Mouse (Mus musculus) neural tube, embryonic 13.5 days (tissue): ENCODE results near the gene Olfr1458. TPM values are rescaled to one million over a fixed set of nuclear protein-coding genes. Genes with fewer than 3 reads are reported as not detected.

Source experiments
- ATAC-seq: fragments of 200-750 bp; cut with Nextera tagmentation; 2 replicates; pipeline ENCODE4 v1.8.0; 2017; ENCODE audit warnings: low read depth, mild to moderate bottlenecking, moderate TSS enrichment, moderate library complexity
- H3K27ac ChIP-seq: fragments of 300-500 bp; sonication (generic); replicated peaks from 2 replicates; pipeline ENCODE4 v1.5.1; 2015; ENCODE audit warnings: moderate library complexity, mild to moderate bottlenecking, inconsistent platforms
- H3K27me3 ChIP-seq: fragments of 300-500 bp; sonication (generic); 2 replicates; pipeline ENCODE4 v1.6.1; 2015; ENCODE audit warnings: mild to moderate bottlenecking, inconsistent platforms
- H3K36me3 ChIP-seq: fragments of 300-500 bp; sonication (generic); 2 replicates; pipeline ENCODE4 v1.6.1; 2015; ENCODE audit warnings: mild to moderate bottlenecking, inconsistent platforms
- H3K4me1 ChIP-seq: fragments of 300-500 bp; sonication (generic); replicated peaks from 2 replicates; pipeline ENCODE4 v1.6.1; 2015; ENCODE audit warnings: inconsistent platforms
- H3K4me2 ChIP-seq: fragments of 300-500 bp; sonication (generic); 2 replicates; pipeline ENCODE4 v1.6.1; 2015; ENCODE audit warnings: inconsistent platforms, mild to moderate bottlenecking, moderate library complexity
- H3K4me3 ChIP-seq: fragments of 300-500 bp; sonication (generic); 2 replicates; pipeline ENCODE4 v1.5.1; 2015; ENCODE audit warnings: mild to moderate bottlenecking, inconsistent platforms
- H3K9ac ChIP-seq: fragments of 300-500 bp; sonication (generic); 2 replicates; pipeline ENCODE4 v1.6.1; 2015; ENCODE audit warnings: moderate library complexity, mild to moderate bottlenecking, inconsistent platforms
- H3K9me3 ChIP-seq: fragments of 300-500 bp; sonication (generic); 2 replicates; pipeline ENCODE4 v1.6.1; 2016; ENCODE audit warnings: inconsistent platforms
- WGBS: fragments of 180-500 bp; shearing (Covaris S2); methylation state at CpG from one replicate; pipeline ENCODE4 v1.1.7; 2015; 5-methylcytosine and 5-hydroxymethylcytosine counted together
- polyA plus RNA-seq: library from polyadenylated mRNA; unstranded; fragments of >200 nt; fragmentation: Nextera tagmentation; extraction: Ambion mirVana; gene quantifications from 2 replicates; pipeline ENCODE4 v1.2.1, GENCODE M21; 2015

Olfr1458 gene
- polyA plus RNA-seq = not detected in 2 replicates

GRCm38 (mm10) chr19:13106675-13107074 lies at the start of gene Olfr1458:
Gene Olfr1458, minus strand, starts transcription at chr19:13106775.
- 87% methylated on average over 3 of the region's 3 CpGs for WGBS
- peaks cover 18% of the 10 kb centered on the region for H3K9me3 ChIP-seq
- no peak within 1 kb of the TSS for H3K9ac ChIP-seq
- no peaks in the 10 kb centered on the region for H3K27me3 ChIP-seq
- ATAC-seq = no peak
- no peak within 1 kb of the TSS for H3K27ac ChIP-seq
- H3K4me3 ChIP-seq = no peak within 1 kb of the TSS
- H3K36me3 ChIP-seq = no peaks in the 10 kb centered on the region
- no peaks in the 10 kb centered on the region for H3K4me1 ChIP-seq
- no peak within 1 kb of the TSS for H3K4me2 ChIP-seq

- Histone ChIP-seq H3K9ac (no peak within 1 kb of the TSS), H3K4me3 (no peak within 1 kb of the TSS), H3K27ac (no peak within 1 kb of the TSS), H3K4me1 (no peaks in the 10 kb centered on the region), H3K9me3 (peaks cover 35% of the 10 kb centered on the region), H3K27me3 (no peaks in the 10 kb centered on the region), H3K4me2 (no peak within 1 kb of the TSS), H3K36me3 (no peaks in the 10 kb centered on the region)
- no peak for ATAC-seq
- WGBS = 78% methylated on average over 1 of the region's 1 CpGs
These were observed 42.9 kb upstream of the Olfr1458 start, which contains the start of gene Olfr1459 for GRCm38 (mm10) chr19:13149449-13149848. Gene Olfr1459, minus strand, starts transcription at chr19:13149549.

DNA sequence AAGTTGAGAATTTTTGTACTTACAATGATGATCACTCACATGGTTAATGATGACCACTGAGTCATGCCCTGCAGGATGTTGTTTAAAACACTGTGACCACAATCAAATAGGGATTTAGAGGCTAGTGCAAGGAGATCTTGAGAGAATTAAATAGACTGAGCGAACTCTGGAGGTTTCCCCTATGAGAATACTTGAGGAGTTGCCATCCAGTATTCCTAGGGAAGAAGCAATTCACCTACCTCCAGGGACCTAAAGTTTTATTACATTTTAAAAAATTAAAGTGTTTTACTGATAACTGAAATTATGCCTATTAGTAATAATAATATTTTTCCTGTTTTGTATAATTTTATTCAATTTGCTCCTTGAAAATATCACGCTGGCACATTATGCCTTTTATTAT lies 8.8 kb downstream of the Olfr1458 start, which contains the start of gene Olfr1457:
Olfr1457 (minus strand) TSS at position 101 of the 400 bp plus-strand sequence.
- no peak for ATAC-seq
- H3K27ac ChIP-seq = no peak within 1 kb of the TSS
- H3K36me3 ChIP-seq = no peaks in the 10 kb centered on the region
- no peaks in the 10 kb centered on the region for H3K27me3 ChIP-seq
- no peaks in the 10 kb centered on the region for H3K4me1 ChIP-seq
- no peak within 1 kb of the TSS for H3K4me2 ChIP-seq
- peaks cover 9% of the 10 kb centered on the region for H3K9me3 ChIP-seq
- 73% methylated on average over 2 of the region's 2 CpGs for WGBS
- H3K9ac ChIP-seq = no peak within 1 kb of the TSS
- no peak within 1 kb of the TSS for H3K4me3 ChIP-seq

- no peak overlapping the region for H3K4me3 ChIP-seq
- 93% methylated on average over 1 of the region's 1 CpGs for WGBS
- ATAC-seq = no peak
- H3K4me1 ChIP-seq = no peaks in the 10 kb centered on the region
- H3K36me3 ChIP-seq = no peaks in the 10 kb centered on the region
- H3K27ac ChIP-seq = no peak overlapping the region
- H3K9me3 ChIP-seq = peaks cover 19% of the 10 kb centered on the region
- no peaks in the 10 kb centered on the region for H3K27me3 ChIP-seq
- no peak overlapping the region for H3K4me2 ChIP-seq
- no peak overlapping the region for H3K9ac ChIP-seq
These were observed 12.7 kb downstream of the Olfr1458 start for GRCm38 (mm10) chr19:13093908-13094307.

DNA sequence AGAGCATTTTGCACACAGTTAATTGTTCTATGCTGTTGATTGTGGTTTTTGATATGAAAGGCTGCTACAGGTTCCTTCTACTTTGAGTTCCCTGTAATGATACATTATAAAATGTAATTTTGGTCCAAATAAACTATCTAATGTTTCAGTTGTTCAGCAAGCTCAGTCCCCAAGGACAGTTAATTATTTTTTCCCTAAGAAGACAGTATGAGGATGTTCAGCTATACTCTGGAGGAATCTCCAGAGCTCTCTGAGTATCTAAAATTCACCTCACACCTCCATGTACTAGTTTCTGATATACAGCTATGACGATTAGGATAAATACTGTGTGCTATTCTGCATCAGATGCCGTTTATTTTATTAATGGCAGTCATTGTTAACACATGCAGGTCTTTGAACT lies 46.3 kb downstream of the Olfr1458 start, which contains the start of gene Olfr1454:
Olfr1454 (plus strand) TSS at position 301 of the 400 bp plus-strand sequence.
- no peak within 1 kb of the TSS for H3K9ac ChIP-seq
- no peak within 1 kb of the TSS for H3K27ac ChIP-seq
- no peaks in the 10 kb centered on the region for H3K4me1 ChIP-seq
- H3K9me3 ChIP-seq = peaks cover 18% of the 10 kb centered on the region; the same call in 1 of the 2 replicates
- no peak within 1 kb of the TSS for H3K4me2 ChIP-seq
- no peak for ATAC-seq
- H3K27me3 ChIP-seq = no peaks in the 10 kb centered on the region
- WGBS = 75% methylated on average over 2 of the region's 2 CpGs
- H3K4me3 ChIP-seq = no peak within 1 kb of the TSS
- no peaks in the 10 kb centered on the region for H3K36me3 ChIP-seq

Other genes starting within 250 kb of the Olfr1458 start
- not detected in 2 replicates for gene Olfr1444, start 249.5 kb downstream of the Olfr1458 start, polyA plus RNA-seq
- not detected in 2 replicates for gene Olfr1445, start 222.9 kb downstream of the Olfr1458 start, polyA plus RNA-seq
- not detected in 2 replicates for gene Olfr1446, start 213.3 kb downstream of the Olfr1458 start, polyA plus RNA-seq
- not detected in 2 replicates for gene Olfr1447, start 203.0 kb downstream of the Olfr1458 start, polyA plus RNA-seq
- not detected in 2 replicates for gene Olfr1448, start 182.4 kb downstream of the Olfr1458 start, polyA plus RNA-seq
- not detected in 2 replicates for gene Olfr1449, start 175.9 kb downstream of the Olfr1458 start, polyA plus RNA-seq
- gene Olfr1450, start 156.5 kb downstream of the Olfr1458 start, polyA plus RNA-seq = not detected in 2 replicates
- not detected in 2 replicates for gene Olfr1451, start 111.8 kb downstream of the Olfr1458 start, polyA plus RNA-seq
- not detected in 2 replicates for gene Olfr1453, start 78.4 kb downstream of the Olfr1458 start, polyA plus RNA-seq
- not detected in 2 replicates for gene Olfr1454, start 46.2 kb downstream of the Olfr1458 start, polyA plus RNA-seq
- gene Olfr1457, start 8.9 kb downstream of the Olfr1458 start, polyA plus RNA-seq = not detected in 2 replicates
- gene Olfr1459, start 42.8 kb upstream of the Olfr1458 start, polyA plus RNA-seq = not detected in 2 replicates
- gene Olfr1461, start 56.2 kb upstream of the Olfr1458 start, polyA plus RNA-seq = not detected in 2 replicates
- not detected in 2 replicates for gene Olfr1462, start 79.0 kb upstream of the Olfr1458 start, polyA plus RNA-seq
- gene Olfr1463, start 124.6 kb upstream of the Olfr1458 start, polyA plus RNA-seq = not detected in 2 replicates
- not detected in 2 replicates for gene Olfr1465, start 208.8 kb upstream of the Olfr1458 start, polyA plus RNA-seq
- not detected in 2 replicates for gene Olfr1466, start 232.1 kb upstream of the Olfr1458 start, polyA plus RNA-seq